Mouse (Mus musculus): ENCODE measurements around the gene Eif3m. TPM values are rescaled to one million over a fixed set of nuclear protein-coding genes. Genes with fewer than 3 reads are reported as not detected.

Eif3m gene
- polyA plus RNA-seq, 1 experiment = 9.0 TPM

- Histone ChIP-seq H3K4me1 (no peaks in the 10 kb centered on the region), H3K9me3 (no peaks in the 10 kb centered on the region), H3K27me3 (replicated peaks) (no peaks in the 10 kb centered on the region), H3K36me3 (replicated peaks; ENCODE audit: low read length) (no peaks in the 10 kb centered on the region), H3K4me3 (replicated peaks) (no peak overlapping the region)
- TF ChIP-seq FLI1 (IDR thresholded peaks at IDR 0.05; ENCODE audit: low read length) (no peak), GATA1 (IDR thresholded peaks at IDR 0.05; ENCODE audit: borderline replicate concordance, low read length) (no peak)
Observed at GRCm38 (mm10) chr2:104964492-104964891, 52.4 kb downstream of the Eif3m start.

Other genes with a start within 250 kb of the Eif3m start
- 0.15 TPM in 1 of 2 replicates, not detected in the other for gene Qser1, start 200.3 kb downstream of the Eif3m start, polyA plus RNA-seq (2012; ENCODE audit: insufficient read depth, low replicate concordance)
- 0.35 TPM in 1 of 2 replicates, not detected in the other for gene Prrg4, start 167.2 kb downstream of the Eif3m start, polyA plus RNA-seq (2012; ENCODE audit: insufficient read depth, low replicate concordance)
- gene Ccdc73, start 149.3 kb downstream of the Eif3m start, polyA plus RNA-seq (2012; ENCODE audit: insufficient read depth, low replicate concordance) = not detected in 2 replicates
- gene Gm11060, start 74.9 kb upstream of the Eif3m start, polyA plus RNA-seq (2012; ENCODE audit: insufficient read depth, low replicate concordance) = not detected in 2 replicates
- not detected in 2 replicates for gene Wt1, start 109.4 kb upstream of the Eif3m start, polyA plus RNA-seq (2012; ENCODE audit: insufficient read depth, low replicate concordance)
- not detected in 2 replicates for gene Them7, start 207.2 kb upstream of the Eif3m start, polyA plus RNA-seq (2012; ENCODE audit: insufficient read depth, low replicate concordance)

Measured in megakaryocyte, embryonic 14.5 days (primary cell).